In genomic region chr14:54966320-54966977, GRCm38 (mm10) we compare ENCODE assay signal across 15 mouse cellular contexts. TPM values are rescaled to one million over a fixed set of nuclear protein-coding genes. Genes with fewer than 3 reads are reported as not detected.
DNase-seq lines count a peak whose midpoint lies in the region; ATAC-seq and TF ChIP-seq lines count a peak whose summit lies in the region.
"Had no signal": no experiment of that assay in that cellular context is flagged by ENCODE, and none has a peak within 500 bp of the region (broad histone marks: within the 10 kb centered on the region; RNA-seq: fewer than 3 reads in every experiment).

Gene Myh6 (minus strand): TSS chr14:54966927.

- no peak within 1 kb of the TSS for H3K4me2 ChIP-seq in embryonic facial prominence, embryonic 14.5 days (ENCODE audit: low read depth, low read length)
- H3K4me2 ChIP-seq in heart, postnatal 0 days (ENCODE audit: low read depth, low read length), result peak within 1 kb of the TSS; percentile 58
- H3K4me2 ChIP-seq: hindbrain, embryonic 12.5 days; midbrain, embryonic 13.5 days had no signal

- DNase-seq in embryonic facial prominence, embryonic 14.5 days (ENCODE audit: low spot score), result no peak
- DNase-seq in embryonic facial prominence, embryonic 10.5 days (ENCODE audit: low spot score), result no peak
- DNase-seq in gastrocnemius, adult 8-10 months (ENCODE audit: low spot score in 2 of 2), result no peak
- peak; percentile 67 for DNase-seq in heart, adult 8-10 months (ENCODE audit: low spot score)
- DNase-seq in heart, postnatal 0 days (ENCODE audit: low spot score), result peak; percentile 97
- DNase-seq in embryo, embryonic 10.5 days (ENCODE audit: low spot score), result no peak
- no peak for DNase-seq in kidney, postnatal 25 days
- no peak for DNase-seq in adrenal gland, postnatal 4 days (ENCODE audit: low spot score in 2 of 2)
- DNase-seq: adrenal gland, postnatal 36 days; cerebellum, postnatal 10 days; kidney, postnatal 10 days; thymus, postnatal 4 days had no signal

- no peaks in the 10 kb centered on the region for H3K9me3 ChIP-seq in embryonic facial prominence, embryonic 14.5 days (ENCODE audit: control insufficient read depth, low read length)
- no peaks in the 10 kb centered on the region for H3K9me3 ChIP-seq in embryonic facial prominence, embryonic 10.5 days
- no peaks in the 10 kb centered on the region for H3K9me3 ChIP-seq in heart, postnatal 0 days (replicated peaks; ENCODE audit: control insufficient read depth, low read length)
- H3K9me3 ChIP-seq: hindbrain, embryonic 12.5 days; midbrain, embryonic 13.5 days had no signal

- no peak within 1 kb of the TSS for H3K4me3 ChIP-seq in embryonic facial prominence, embryonic 14.5 days (ENCODE audit: low read depth, low read length)
- no peak within 1 kb of the TSS for H3K4me3 ChIP-seq in embryonic facial prominence, embryonic 10.5 days
- peak within 1 kb of the TSS; percentile 70 for H3K4me3 ChIP-seq in heart, postnatal 0 days (ENCODE audit: low read depth, low read length)
- H3K4me3 ChIP-seq: hindbrain, embryonic 12.5 days; midbrain, embryonic 13.5 days had no signal

- no peak within 1 kb of the TSS for H3K9ac ChIP-seq in embryonic facial prominence, embryonic 14.5 days (ENCODE audit: low read depth, low read length)
- peak within 1 kb of the TSS; percentile 98 for H3K9ac ChIP-seq in heart, postnatal 0 days (replicated peaks; ENCODE audit: low read depth, low read length)
- H3K9ac ChIP-seq: hindbrain, embryonic 12.5 days; midbrain, embryonic 13.5 days had no signal

- TF ChIP-seq CTCF in heart, postnatal 0 days (IDR thresholded peaks at IDR 0.05; ENCODE audit: low read depth), result no peak

- WGBS in embryonic facial prominence, embryonic 14.5 days, result 71% methylated on average over 7 of the region's 7 CpGs
- 81% methylated on average over 7 of the region's 7 CpGs for WGBS in embryonic facial prominence, embryonic 10.5 days
- WGBS in heart, postnatal 0 days, result 34% methylated on average over 7 of the region's 7 CpGs

- H3K27ac ChIP-seq in embryonic facial prominence, embryonic 14.5 days (replicated peaks; ENCODE audit: low read depth, low read length), result no peak within 1 kb of the TSS
- no peak within 1 kb of the TSS for H3K27ac ChIP-seq in embryonic facial prominence, embryonic 10.5 days (replicated peaks)
- peak within 1 kb of the TSS; percentile 96 for H3K27ac ChIP-seq in heart, postnatal 0 days (ENCODE audit: low read depth)
- H3K27ac ChIP-seq: hindbrain, embryonic 12.5 days; midbrain, embryonic 13.5 days had no signal

- peak; percentile 95 for TF ChIP-seq EP300 in heart, postnatal 0 days (IDR thresholded peaks at IDR 0.05; ENCODE audit: low read depth)

- H3K4me1 ChIP-seq in embryonic facial prominence, embryonic 14.5 days (ENCODE audit: control insufficient read depth, insufficient read depth, low read length), result no peaks in the 10 kb centered on the region
- 0 out of 2 replicates have a peak, but pooled peaks cover 6% of the 10 kb centered on the region for H3K4me1 ChIP-seq in embryonic facial prominence, embryonic 10.5 days
- no peaks in the 10 kb centered on the region for H3K4me1 ChIP-seq in heart, postnatal 0 days (ENCODE audit: control insufficient read depth, insufficient read depth)
- H3K4me1 ChIP-seq: hindbrain, embryonic 12.5 days; midbrain, embryonic 13.5 days had no signal

- no peak for ATAC-seq in embryonic facial prominence, embryonic 14.5 days (ENCODE audit: low read depth)
- peak; percentile 59 for ATAC-seq in heart, postnatal 0 days (ENCODE audit: insufficient read depth, low read depth)
- ATAC-seq: midbrain, embryonic 13.5 days had no signal

- H3K27me3 ChIP-seq in embryonic facial prominence, embryonic 14.5 days (replicated peaks; ENCODE audit: control insufficient read depth, insufficient read depth, low read length), result no peaks in the 10 kb centered on the region
- no peaks in the 10 kb centered on the region for H3K27me3 ChIP-seq in embryonic facial prominence, embryonic 10.5 days (replicated peaks; ENCODE audit: low read depth, poor library complexity, severe bottlenecking)
- H3K27me3 ChIP-seq in heart, postnatal 0 days (ENCODE audit: control insufficient read depth, insufficient read depth, low read length), result no peaks in the 10 kb centered on the region
- H3K27me3 ChIP-seq: hindbrain, embryonic 12.5 days had no signal

- H3K36me3 ChIP-seq in embryonic facial prominence, embryonic 14.5 days (ENCODE audit: control insufficient read depth, insufficient read depth, low read length), result no peaks in the 10 kb centered on the region
- no peaks in the 10 kb centered on the region for H3K36me3 ChIP-seq in embryonic facial prominence, embryonic 10.5 days (replicated peaks)
- H3K36me3 ChIP-seq in heart, postnatal 0 days (replicated peaks; ENCODE audit: control insufficient read depth, insufficient read depth, low read length), result peaks cover 49% of the 10 kb centered on the region
- H3K36me3 ChIP-seq: hindbrain, embryonic 12.5 days; midbrain, embryonic 13.5 days had no signal

RNA-seq across cellular contexts. Expression of gene Myh6, which starts in this region (rescaled TPM):
- 8.6 and 10.3 TPM in 2 replicates for polyA plus RNA-seq in embryonic facial prominence, embryonic 14.5 days (2014; fragmentation: Nextera tagmentation; extraction: Ambion mirVana)
- 0.26 and 2.0 TPM in 2 replicates for polyA plus RNA-seq in embryonic facial prominence, embryonic 10.5 days (2016; fragmentation: Nextera tagmentation; extraction: Ambion mirVana)
- total RNA-seq in gastrocnemius, adult 8-10 months (2022), result 100 to 1,000 TPM; 106 to 159 (median 128) TPM
- over 10,000 TPM; 18,156 to 23,973 (median 22,335) TPM for total RNA-seq in heart, adult 8-10 months (2022)
- total RNA-seq in heart, postnatal 0 days (2014; rRNA removed; ENCODE audit: low replicate concordance), result 3,860 and 3,976 TPM in 2 replicates
- 8,242 and 9,737 TPM in 2 replicates for polyA plus RNA-seq in heart, postnatal 0 days (2015; fragmentation: Nextera tagmentation; extraction: Ambion mirVana)
- total RNA-seq in adrenal gland, postnatal 4 days (2021), result 1 to 10 TPM in 1 of 2 experiments, under 1 TPM in 1; 0.81 to 4.9 TPM
- total RNA-seq: adrenal gland, postnatal 36 days; liver, adult 2 months had no signal

Comparison
In these comparisons a context has a peak if more than half of its experiments do, and no peak if none do; other contexts are left out.
1. RNA of gene Myh6 (total RNA-seq): 18,156 to 23,973 TPM in heart, adult 8-10 months and 3,860 to 3,976 TPM in heart, postnatal 0 days; 106 to 159 TPM in gastrocnemius, adult 8-10 months and 0.81 to 4.9 TPM in adrenal gland, postnatal 4 days; every median in the first group is over 10 times any median in the second.
2. RNA of gene Myh6 (polyA plus RNA-seq): 8,242 to 9,737 TPM in heart, postnatal 0 days; 8.6 to 10.3 TPM in embryonic facial prominence, embryonic 14.5 days and 0.26 to 2.0 TPM in embryonic facial prominence, embryonic 10.5 days; every median in the first group is over 100 times any median in the second.
3. DNase-seq: peak in heart, adult 8-10 months (single experiment) and heart, postnatal 0 days (single experiment); none in embryonic facial prominence, embryonic 14.5 days (single experiment), embryonic facial prominence, embryonic 10.5 days (single experiment), gastrocnemius, adult 8-10 months (0 of 2), embryo, embryonic 10.5 days (single experiment), kidney, postnatal 25 days (0 of 2) and adrenal gland, postnatal 4 days (0 of 2).